Mouse (Mus musculus) cortical plate, adult 2 months (tissue): ENCODE results near the gene Ptms.
A peak's percentile ranks its signal among the peaks of the same experiment; 100 is the strongest.

Experiments used
- CTCF ChIP-seq: fragments of 200-500 bp; IDR thresholded peaks from 2 replicates; pipeline ENCODE4 v1.5.1; 2011; ENCODE audit warnings: mild to moderate bottlenecking, control low read depth, low read length; ENCODE audit not compliant: insufficient read depth; ENCODE audit errors: extremely low read depth
- POLR2A ChIP-seq: fragments of 200-500 bp; IDR thresholded peaks from 2 replicates; pipeline ENCODE4 v1.6.1; 2011; ENCODE audit warnings: mild to moderate bottlenecking, low read length, control low read depth; ENCODE audit not compliant: insufficient read depth; ENCODE audit errors: extremely low read depth

GRCm38 (mm10) chr6:124915942-124916694 is 3.8 kb downstream of the Ptms start:
- TF ChIP-seq POLR2A (peak; percentile 63), CTCF (no peak)
